Mouse (Mus musculus): ENCODE data around the gene Mocs3. TPM values are rescaled to one million over a fixed set of nuclear protein-coding genes. Genes with fewer than 3 reads are reported as not detected.

The Mocs3 gene
- polyA plus RNA-seq, 2 experiments: 3.6 to 4.5 TPM

DNA sequence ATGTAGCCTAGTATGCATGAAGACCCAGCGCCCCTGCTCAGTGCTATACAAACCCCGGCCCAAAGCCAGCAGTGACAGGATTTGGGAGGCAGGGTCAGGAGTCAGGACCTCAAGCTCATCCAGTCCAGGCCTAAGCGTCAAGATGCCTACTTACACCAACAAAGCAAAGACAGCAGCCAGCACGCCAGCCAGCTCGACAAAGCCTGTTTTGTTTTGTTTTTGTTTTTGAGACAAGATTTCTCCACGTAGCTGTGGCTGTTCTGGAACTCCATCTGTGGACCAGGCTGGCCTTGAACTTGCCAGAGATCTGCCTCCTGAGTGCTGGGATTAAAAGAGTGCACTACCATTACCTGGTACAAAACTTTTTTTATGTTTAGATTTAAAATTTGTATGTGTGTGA, 7.1 kb upstream of the Mocs3 start:
- no peak for ATAC-seq (ENCODE audit: insufficient read depth)
- H3K27me3 ChIP-seq (ENCODE audit: control insufficient read depth, insufficient read depth, low read length): no peaks in the 10 kb centered on the region
- H3K36me3 ChIP-seq (replicated peaks; ENCODE audit: control insufficient read depth, insufficient read depth, low read depth): peaks cover 68% of the 10 kb centered on the region
- peaks cover 3 to 7% of the 10 kb centered on the region in 2 experiments; a peak in 3 of 4 replicates for H3K4me1 ChIP-seq (replicated peaks; ENCODE audit: control insufficient read depth in 2 of 2, insufficient read depth in 2 of 2, low read length in 1 of 2)
- TF ChIP-seq CTCF (IDR thresholded peaks at IDR 0.05; ENCODE audit: low read depth): no peak
- no peak for TF ChIP-seq EP300 (IDR thresholded peaks at IDR 0.05; ENCODE audit: low read depth)
- H3K4me3 ChIP-seq (ENCODE audit: insufficient read depth in 1 of 2, low read depth in 2 of 2, low read length in 2 of 2): no peak overlapping the region
- no peak overlapping the region for H3K27ac ChIP-seq
- no peak overlapping the region for H3K9ac ChIP-seq (replicated peaks)
- 86% methylated on average over 6 of the region's 6 CpGs for WGBS (ENCODE audit: insufficient replicate concordance)
- H3K4me2 ChIP-seq (ENCODE audit: low read depth): no peak overlapping the region
- DNase-seq (ENCODE audit: low read depth in 3 of 3, low spot score in 3 of 3): no peak
- H3K9me3 ChIP-seq (ENCODE audit: control insufficient read depth, low read length): no peaks in the 10 kb centered on the region

DNA sequence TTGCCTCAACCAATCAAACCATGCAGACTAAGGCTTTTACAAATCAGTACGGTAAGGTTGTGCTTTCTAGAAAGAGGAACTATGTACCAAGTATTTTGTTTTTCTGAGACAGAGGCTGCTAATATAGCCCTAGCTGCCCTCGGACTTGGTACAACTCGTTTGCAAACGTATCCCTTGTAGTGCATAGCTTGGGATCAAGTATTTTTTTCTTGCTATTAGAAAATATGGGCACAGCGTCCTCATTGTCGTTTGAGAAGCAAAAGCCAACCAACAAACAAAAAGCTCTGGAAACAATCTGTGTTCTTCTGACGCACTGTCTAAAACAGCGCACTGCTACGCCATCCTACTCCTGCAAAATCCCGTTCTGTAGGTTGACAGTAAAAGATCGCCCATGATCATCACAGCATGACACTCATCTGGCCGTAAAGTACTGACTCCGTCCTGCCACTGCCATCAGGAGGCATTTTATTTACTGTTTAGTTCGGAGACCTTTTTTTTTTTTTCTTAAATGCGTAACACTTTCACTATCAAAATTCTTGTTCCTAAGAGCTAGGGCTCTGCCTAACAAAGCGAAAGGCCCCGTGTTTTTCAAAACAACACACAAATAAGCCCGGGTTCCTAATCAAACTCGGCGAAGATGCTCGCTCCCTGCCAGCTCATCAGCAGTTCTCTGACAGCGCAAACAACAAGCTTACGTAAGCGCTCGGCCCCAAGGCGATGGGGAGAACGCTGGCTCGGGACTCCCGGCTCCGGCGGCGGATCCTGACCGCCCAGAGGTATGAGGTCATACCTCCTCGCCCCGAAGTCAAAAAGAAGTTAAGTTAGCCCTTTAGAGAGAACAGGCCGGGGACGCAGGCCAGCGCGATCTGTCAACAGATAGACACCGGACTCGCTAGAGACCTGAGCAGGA, 1.1 kb upstream of the Mocs3 start:
- no peak for TF ChIP-seq CTCF (IDR thresholded peaks at IDR 0.05; ENCODE audit: low read depth)
- no peak for TF ChIP-seq EP300 (IDR thresholded peaks at IDR 0.05; ENCODE audit: low read depth)
- peak overlapping the region; percentile 94 for H3K9ac ChIP-seq (replicated peaks)
- H3K27me3 ChIP-seq (ENCODE audit: control insufficient read depth, insufficient read depth, low read length): no peaks in the 10 kb centered on the region
- H3K4me1 ChIP-seq (replicated peaks; ENCODE audit: control insufficient read depth in 2 of 2, insufficient read depth in 2 of 2, low read length in 1 of 2): peaks cover 21% of the 10 kb centered on the region in 2 experiments
- no peaks in the 10 kb centered on the region for H3K9me3 ChIP-seq (ENCODE audit: control insufficient read depth, low read length)
- DNase-seq (ENCODE audit: low read depth in 3 of 3, low spot score in 3 of 3) (no peak), ATAC-seq (ENCODE audit: insufficient read depth) (peak; percentile 36; the same call in 1 of the 2 replicates)
- peaks cover 32% of the 10 kb centered on the region for H3K36me3 ChIP-seq (replicated peaks; ENCODE audit: control insufficient read depth, insufficient read depth, low read depth)
- H3K4me2 ChIP-seq (ENCODE audit: low read depth): peak overlapping the region; percentile 99
- 10% methylated on average over 41 of the region's 41 CpGs for WGBS (ENCODE audit: insufficient replicate concordance)
- H3K27ac ChIP-seq: peak overlapping the region; percentile 4
- peak overlapping the region; percentile 70 to 95 for H3K4me3 ChIP-seq (ENCODE audit: insufficient read depth in 1 of 2, low read depth in 2 of 2, low read length in 2 of 2)

DNA sequence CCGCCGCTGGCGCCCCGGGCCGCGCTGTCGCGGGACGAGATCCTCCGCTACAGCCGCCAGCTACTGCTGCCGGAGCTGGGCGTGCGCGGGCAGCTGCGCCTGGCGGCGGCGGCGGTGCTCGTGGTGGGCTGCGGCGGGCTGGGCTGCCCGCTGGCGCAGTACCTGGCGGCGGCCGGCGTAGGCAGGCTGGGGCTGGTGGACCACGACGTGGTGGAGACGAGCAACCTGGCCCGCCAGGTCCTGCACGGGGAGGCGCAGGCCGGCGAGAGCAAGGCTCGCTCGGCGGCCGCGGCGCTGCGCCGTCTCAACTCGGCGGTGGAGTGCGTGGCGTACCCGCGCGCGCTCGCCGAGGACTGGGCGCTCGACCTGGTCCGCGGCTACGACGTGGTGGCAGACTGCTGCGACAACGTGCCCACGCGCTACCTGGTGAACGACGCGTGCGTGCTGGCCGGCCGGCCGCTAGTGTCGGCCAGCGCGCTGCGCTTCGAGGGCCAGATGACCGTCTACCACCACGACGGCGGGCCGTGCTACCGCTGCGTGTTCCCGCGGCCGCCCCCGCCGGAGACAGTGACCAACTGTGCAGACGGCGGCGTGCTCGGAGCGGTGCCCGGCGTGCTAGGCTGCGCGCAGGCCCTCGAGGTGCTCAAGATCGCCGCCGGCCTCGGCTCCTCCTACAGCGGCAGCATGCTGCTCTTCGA, 500 bp downstream of the Mocs3 start:
- Histone ChIP-seq H3K4me3 (ENCODE audit: insufficient read depth in 1 of 2, low read depth in 2 of 2, low read length in 2 of 2) (peak overlapping the region; percentile 70 to 95), H3K9me3 (ENCODE audit: control insufficient read depth, low read length) (no peaks in the 10 kb centered on the region), H3K4me1 (replicated peaks; ENCODE audit: control insufficient read depth in 2 of 2, insufficient read depth in 2 of 2, low read length in 1 of 2) (peaks cover 21% of the 10 kb centered on the region in 2 experiments), H3K36me3 (replicated peaks; ENCODE audit: control insufficient read depth, insufficient read depth, low read depth) (peaks cover 16% of the 10 kb centered on the region), H3K27me3 (ENCODE audit: control insufficient read depth, insufficient read depth, low read length) (no peaks in the 10 kb centered on the region), H3K4me2 (ENCODE audit: low read depth) (peak overlapping the region; percentile 99), H3K9ac (replicated peaks) (peak overlapping the region; percentile 94), H3K27ac (peak overlapping the region; percentile 11; the same call in 1 of the 2 replicates)
- peak; percentile 68 for ATAC-seq (ENCODE audit: insufficient read depth)
- 1% methylated on average over 105 of the region's 105 CpGs for WGBS (ENCODE audit: insufficient replicate concordance)
- DNase-seq (ENCODE audit: low read depth in 3 of 3, low spot score in 3 of 3): no peak
- TF ChIP-seq CTCF (IDR thresholded peaks at IDR 0.05; ENCODE audit: low read depth) (no peak), EP300 (IDR thresholded peaks at IDR 0.05; ENCODE audit: low read depth) (no peak)

DNA sequence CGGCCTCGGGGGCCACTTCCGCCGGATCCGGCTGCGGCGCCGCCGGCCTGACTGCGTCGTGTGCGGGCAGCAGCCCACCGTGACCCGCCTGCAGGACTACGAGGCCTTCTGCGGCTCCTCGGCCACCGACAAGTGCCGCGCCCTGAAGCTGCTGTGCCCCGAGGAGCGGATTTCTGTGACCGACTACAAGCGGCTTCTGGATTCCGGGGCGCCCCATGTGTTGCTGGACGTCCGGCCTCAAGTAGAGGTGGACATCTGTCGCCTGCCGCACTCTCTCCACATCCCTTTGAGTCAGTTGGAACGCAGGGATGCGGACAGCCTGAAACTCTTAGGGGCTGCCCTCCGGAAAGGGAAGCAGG, 1.0 kb downstream of the Mocs3 start:
- peaks cover 11% of the 10 kb centered on the region for H3K36me3 ChIP-seq (replicated peaks; ENCODE audit: control insufficient read depth, insufficient read depth, low read depth)
- no peak overlapping the region for H3K27ac ChIP-seq
- H3K4me2 ChIP-seq (ENCODE audit: low read depth): peak overlapping the region; percentile 99
- peak overlapping the region; percentile 94 for H3K9ac ChIP-seq (replicated peaks)
- peaks cover 21% of the 10 kb centered on the region in 2 experiments for H3K4me1 ChIP-seq (replicated peaks; ENCODE audit: control insufficient read depth in 2 of 2, insufficient read depth in 2 of 2, low read length in 1 of 2)
- ATAC-seq (ENCODE audit: insufficient read depth): no peak
- DNase-seq (ENCODE audit: low read depth in 3 of 3, low spot score in 3 of 3): no peak
- no peaks in the 10 kb centered on the region for H3K27me3 ChIP-seq (ENCODE audit: control insufficient read depth, insufficient read depth, low read length)
- no peaks in the 10 kb centered on the region for H3K9me3 ChIP-seq (ENCODE audit: control insufficient read depth, low read length)
- peak overlapping the region; percentile 70 to 95 for H3K4me3 ChIP-seq (ENCODE audit: insufficient read depth in 1 of 2, low read depth in 2 of 2, low read length in 2 of 2)
- TF ChIP-seq CTCF (IDR thresholded peaks at IDR 0.05; ENCODE audit: low read depth): no peak
- no peak for TF ChIP-seq EP300 (IDR thresholded peaks at IDR 0.05; ENCODE audit: low read depth)
- WGBS (ENCODE audit: insufficient replicate concordance): 51% methylated on average over 33 of the region's 33 CpGs

DNA sequence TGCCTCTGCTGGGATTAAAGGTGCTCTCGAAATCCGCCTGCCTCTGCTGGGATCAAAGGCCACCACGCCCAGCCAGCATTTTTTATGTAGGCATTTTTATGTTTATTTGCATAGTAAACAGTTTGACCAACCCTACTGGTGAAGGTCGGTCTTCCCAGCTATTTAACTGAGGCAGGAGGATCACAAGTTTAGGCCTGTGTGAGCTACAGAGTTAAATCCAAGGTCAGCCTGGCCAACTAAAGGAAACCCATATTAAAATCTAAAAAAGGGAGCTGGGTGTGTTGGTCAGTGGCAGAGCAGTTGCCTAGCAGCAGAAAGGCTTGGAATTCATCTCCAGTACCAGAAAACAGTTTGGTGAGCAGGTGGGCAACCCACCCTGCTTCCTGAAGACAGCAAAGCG, 2.9 kb downstream of the Mocs3 start:
- ATAC-seq (ENCODE audit: insufficient read depth) (no peak), DNase-seq (ENCODE audit: low read depth in 3 of 3, low spot score in 3 of 3) (no peak)
- H3K27me3 ChIP-seq (ENCODE audit: control insufficient read depth, insufficient read depth, low read length): no peaks in the 10 kb centered on the region
- H3K4me1 ChIP-seq (replicated peaks; ENCODE audit: control insufficient read depth in 2 of 2, insufficient read depth in 2 of 2, low read length in 1 of 2): peaks cover 14 to 18% of the 10 kb centered on the region in 2 experiments
- H3K36me3 ChIP-seq (replicated peaks; ENCODE audit: control insufficient read depth, insufficient read depth, low read depth): peaks cover 4% of the 10 kb centered on the region; the same call in 1 of the 2 replicates
- H3K4me3 ChIP-seq (ENCODE audit: insufficient read depth in 1 of 2, low read depth in 2 of 2, low read length in 2 of 2): no peak overlapping the region
- H3K9ac ChIP-seq (replicated peaks): no peak overlapping the region
- 75% methylated on average over 5 of the region's 5 CpGs for WGBS (ENCODE audit: insufficient replicate concordance)
- no peaks in the 10 kb centered on the region for H3K9me3 ChIP-seq (ENCODE audit: control insufficient read depth, low read length)
- TF ChIP-seq CTCF (IDR thresholded peaks at IDR 0.05; ENCODE audit: low read depth) (no peak), EP300 (IDR thresholded peaks at IDR 0.05; ENCODE audit: low read depth) (no peak)
- H3K27ac ChIP-seq: no peak overlapping the region
- no peak overlapping the region for H3K4me2 ChIP-seq (ENCODE audit: low read depth)
